Mouse (Mus musculus): ENCODE results near the gene Gm28363. TPM values are rescaled to one million over a fixed set of nuclear protein-coding genes. Genes with fewer than 3 reads are reported as not detected.
"Not testable (repeated sequence)": the region's sequence is repeated elsewhere in the genome, so short reads cannot be mapped to it uniquely, and the experiment has no call there.

Gene Gm28363
- polyA plus RNA-seq (2016; fragmentation: Nextera tagmentation; extraction: Ambion mirVana): not detected in 2 replicates

DNA sequence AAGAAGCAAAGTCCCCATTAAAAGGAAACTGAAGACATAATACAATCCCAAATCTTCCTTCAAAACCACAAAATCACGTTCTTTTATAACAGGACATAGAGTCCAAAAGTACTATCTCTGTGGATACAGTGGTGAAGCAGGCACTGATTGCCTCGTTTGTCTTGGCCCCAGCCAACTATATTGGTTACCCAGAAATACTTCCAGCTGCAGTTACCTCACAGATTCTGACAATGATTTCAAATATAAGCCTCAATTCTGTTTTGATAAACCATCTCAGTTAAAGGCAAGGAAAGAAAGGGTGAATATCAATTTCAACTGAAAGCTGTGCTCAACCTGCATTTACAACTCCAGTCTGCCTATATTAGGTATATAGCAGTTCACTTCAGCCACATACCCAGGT lies at the start of gene Gm28363:
Gene Gm28363, plus strand, starts transcription at position 301 of the 400 bp plus-strand sequence.
- not testable (repeated sequence) for H3K9me3 ChIP-seq; ATAC-seq (ENCODE audit: insufficient number of reproducible peaks, insufficient read depth, low FRiP score, low TSS enrichment, low read depth); H3K36me3 ChIP-seq; H3K27ac ChIP-seq; H3K4me1 ChIP-seq (replicated peaks); H3K9ac ChIP-seq (replicated peaks); H3K4me2 ChIP-seq; H3K4me3 ChIP-seq (replicated peaks); H3K27me3 ChIP-seq
- 75% methylated on average over 2 of the region's 2 CpGs for WGBS

DNA sequence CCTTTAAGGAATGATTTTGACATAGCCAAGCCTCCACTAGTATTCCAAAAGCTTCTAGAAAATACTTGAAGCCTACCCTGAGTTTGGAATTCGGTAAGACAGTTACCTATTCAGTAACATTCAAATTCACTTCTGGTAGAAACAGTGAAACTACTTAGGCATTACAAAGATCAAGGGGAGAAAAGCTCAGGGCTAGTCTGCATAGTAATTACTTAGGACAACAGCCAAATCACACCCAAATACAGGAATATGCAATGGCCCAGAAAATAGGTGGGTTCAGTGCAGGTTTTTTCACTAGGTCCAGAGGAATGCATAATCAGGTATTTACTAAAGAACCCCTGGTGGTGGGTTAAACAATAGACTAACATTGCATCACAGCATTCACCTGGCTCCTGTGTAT lies 46.7 kb upstream of the Gm28363 start:
- not testable (repeated sequence) for H3K36me3 ChIP-seq; H3K27ac ChIP-seq; H3K4me2 ChIP-seq; H3K4me1 ChIP-seq (replicated peaks); H3K27me3 ChIP-seq; ATAC-seq (ENCODE audit: insufficient number of reproducible peaks, insufficient read depth, low FRiP score, low TSS enrichment, low read depth); H3K9ac ChIP-seq (replicated peaks); H3K4me3 ChIP-seq (replicated peaks)
- WGBS: 66% methylated on average over 1 of the region's 1 CpGs
- H3K9me3 ChIP-seq: peaks cover 13% of the 10 kb centered on the region

Other genes starting within 250 kb of the Gm28363 start
- gene B020011L13Rik, start 84.0 kb downstream of the Gm28363 start, polyA plus RNA-seq (2016; fragmentation: Nextera tagmentation; extraction: Ambion mirVana): not detected in 2 replicates
- gene Gm28360, start 132.9 kb downstream of the Gm28363 start, polyA plus RNA-seq (2016; fragmentation: Nextera tagmentation; extraction: Ambion mirVana): not detected in 2 replicates
- not detected in 2 replicates for gene Gm28168, start 230.9 kb downstream of the Gm28363 start, polyA plus RNA-seq (2016; fragmentation: Nextera tagmentation; extraction: Ambion mirVana)